Mouse (Mus musculus) CD4-positive helper T cell, adult 2 months (primary cell): Measurements from ENCODE around the gene Oas1a.
"Not testable (repeated sequence)": the region's sequence is repeated elsewhere in the genome, so short reads cannot be mapped to it uniquely, and the experiment has no call there.

Source experiments
- DNase-seq: peaks from one replicate; pipeline ENCODE4 v3.0.0-alpha.2; 2012; ENCODE audit warnings: low read depth, missing footprints, low spot score

Gene Oas1a

DNA sequence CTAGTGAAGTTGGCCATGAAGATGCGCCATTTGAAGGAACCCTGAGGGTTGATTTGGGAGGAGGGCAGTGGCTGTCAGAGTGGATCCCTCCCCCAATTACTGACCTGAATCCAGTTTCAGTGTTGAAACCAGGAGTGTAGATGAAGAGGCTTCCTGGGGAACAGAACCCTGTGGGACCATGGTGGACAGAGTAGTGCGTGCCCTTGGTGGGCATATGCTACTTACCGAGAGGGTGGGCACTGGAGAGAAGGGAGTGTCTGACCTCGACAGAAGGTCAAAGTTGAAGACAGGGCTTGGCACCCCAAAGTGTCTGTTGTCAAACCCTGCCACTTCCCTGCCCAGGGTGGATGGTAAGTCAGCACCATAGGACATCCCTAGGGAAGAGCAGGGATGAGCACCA, 13.5 kb downstream of the Oas1a start:
- DNase-seq: not testable (repeated sequence)

- no peak for DNase-seq
Observed at GRCm38 (mm10) chr5:120892243-120892660, 15.1 kb downstream of the Oas1a start.

GRCm38 (mm10) chr5:120891566-120892242, 15.6 kb downstream of the Oas1a start:
- DNase-seq: not testable (repeated sequence)

- no peak for DNase-seq
Observed at GRCm38 (mm10) chr5:120890991-120891390, 16.3 kb downstream of the Oas1a start.

DNA sequence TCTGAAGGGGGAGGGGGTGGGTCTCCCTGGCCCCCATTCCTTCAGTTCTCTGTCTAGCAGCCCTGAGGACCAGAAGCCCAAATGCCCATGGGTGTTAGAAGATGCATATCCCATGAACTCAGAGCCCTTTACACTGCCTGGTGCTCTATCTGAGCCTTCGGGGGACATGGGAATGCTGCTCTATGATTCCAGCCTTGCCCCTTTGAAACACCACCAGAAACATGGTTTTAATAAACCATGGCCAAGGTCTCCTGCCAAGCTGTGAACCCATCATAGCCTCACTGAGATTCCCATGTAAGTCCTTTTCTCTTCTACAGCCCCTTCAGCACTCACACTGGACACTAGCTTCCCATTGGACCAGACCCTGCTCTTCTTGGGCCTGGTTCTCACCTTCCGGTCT, 17.3 kb downstream of the Oas1a start:
- no peak for DNase-seq

- DNase-seq: not testable (repeated sequence)
Observed at GRCm38 (mm10) chr5:120888294-120888815, 19.0 kb downstream of the Oas1a start.

DNA sequence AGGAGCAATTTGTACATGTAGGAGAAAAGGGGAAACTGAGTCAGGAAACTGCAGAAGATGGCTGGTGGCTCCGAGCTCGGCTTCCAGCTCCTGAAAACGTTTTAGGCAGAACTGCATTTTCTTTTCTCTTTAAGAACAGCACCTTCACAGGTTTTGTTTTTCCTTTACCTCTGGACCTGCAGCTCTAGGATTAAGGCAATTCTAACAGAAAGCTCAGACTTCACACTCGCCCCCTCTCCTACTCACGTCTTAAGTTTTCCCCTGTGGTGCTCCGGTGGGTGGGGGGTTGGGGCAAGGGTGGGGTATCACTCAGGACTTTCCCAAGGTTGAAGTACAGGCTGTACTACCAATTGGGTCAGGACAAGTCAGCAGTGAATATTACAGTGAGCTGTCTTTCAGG, 19.5 kb downstream of the Oas1a start:
- no peak for DNase-seq

DNA sequence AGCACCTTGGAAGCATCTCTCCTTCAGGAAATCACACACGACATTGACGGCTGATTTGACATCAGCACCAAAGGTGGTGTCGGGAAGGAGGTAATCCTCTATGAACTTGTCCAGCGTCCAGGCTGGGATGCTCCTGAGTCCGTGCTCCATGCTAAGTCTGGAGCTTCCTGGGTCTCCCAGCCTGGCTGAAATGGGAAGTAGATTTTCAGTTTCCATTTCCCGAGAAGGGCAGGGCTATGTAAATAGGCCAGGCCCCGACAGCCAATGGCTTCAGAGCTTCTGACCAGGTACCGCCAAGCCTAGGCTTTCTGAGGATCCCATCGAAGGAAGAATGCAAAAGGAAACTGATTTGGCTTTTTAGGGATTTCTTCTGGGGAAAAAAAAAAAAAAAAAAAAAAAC, 19.9 kb downstream of the Oas1a start, which contains the start of gene Oas1g:
Gene Oas1g, minus strand, starts transcription at position 201 of the 400 bp plus-strand sequence.
- DNase-seq: not testable (repeated sequence)

DNA sequence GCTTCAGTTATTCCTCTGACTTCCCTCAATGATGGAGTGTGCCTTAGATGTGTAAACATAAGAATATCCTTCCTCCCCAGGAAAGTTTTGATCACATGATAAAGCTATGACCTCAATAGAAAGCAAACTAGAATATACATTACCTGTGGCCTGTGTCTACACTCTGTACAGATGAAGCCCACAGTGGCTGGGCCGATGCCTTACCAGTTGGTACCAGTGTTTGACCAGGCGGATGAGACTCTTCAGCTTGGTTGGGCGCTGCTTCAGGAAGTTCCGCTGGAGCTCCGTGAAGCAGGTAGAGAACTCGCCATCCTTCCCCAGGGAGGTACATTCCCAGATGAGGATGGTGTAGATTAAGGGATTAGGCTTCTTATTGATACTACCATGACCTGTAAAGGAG, 25.6 kb downstream of the Oas1a start:
- DNase-seq: not testable (repeated sequence)

DNA sequence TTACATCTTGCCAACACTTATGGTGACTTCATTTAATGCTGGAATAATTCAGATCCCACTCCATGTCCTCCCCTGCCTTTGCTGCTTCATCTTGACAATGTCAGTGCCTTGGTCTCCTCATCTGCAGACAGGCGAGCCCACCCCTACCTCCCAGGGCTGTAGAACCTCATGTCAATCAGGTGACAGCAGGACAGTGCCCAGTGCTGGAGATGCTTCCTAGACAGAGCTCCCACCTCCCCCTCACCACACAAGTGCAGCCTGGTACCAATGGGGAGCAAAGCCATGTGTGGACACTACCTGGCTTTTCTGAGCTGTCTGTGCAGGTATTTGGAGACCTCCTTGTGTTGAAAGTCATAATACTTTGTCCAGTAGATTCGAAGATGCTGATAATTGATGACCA, 28.5 kb downstream of the Oas1a start:
- DNase-seq: not testable (repeated sequence)

- not testable (repeated sequence) for DNase-seq
Observed at GRCm38 (mm10) chr5:120877407-120877806, 29.9 kb downstream of the Oas1a start.

GRCm38 (mm10) chr5:120876839-120877238, 30.5 kb downstream of the Oas1a start:
- DNase-seq: not testable (repeated sequence)

- no peak for DNase-seq
Observed at GRCm38 (mm10) chr5:120871469-120871868, 35.9 kb downstream of the Oas1a start.

GRCm38 (mm10) chr5:120870782-120871181, 36.5 kb downstream of the Oas1a start:
- DNase-seq: no peak

DNA sequence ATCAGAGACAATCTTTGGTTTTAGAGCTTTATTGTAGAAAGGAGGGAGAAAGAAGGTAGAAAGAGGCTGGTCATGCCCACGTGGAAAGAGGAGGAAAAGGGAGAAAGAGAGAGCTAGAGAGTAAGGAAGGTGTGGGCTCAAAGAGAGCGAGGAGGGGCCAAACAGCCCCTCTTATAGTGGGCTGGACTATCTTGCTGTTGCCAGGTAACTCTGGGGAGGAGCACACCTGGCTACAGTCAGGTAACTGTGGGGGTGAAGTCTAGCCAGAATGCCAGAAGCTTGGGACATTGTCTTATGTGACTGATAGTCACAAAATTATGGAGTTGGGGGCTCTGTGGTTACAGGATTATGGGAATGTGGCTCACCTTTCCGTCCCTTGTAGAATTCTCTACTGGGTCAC, 37.2 kb downstream of the Oas1a start:
- no peak for DNase-seq

GRCm38 (mm10) chr5:120869436-120870015, 37.8 kb downstream of the Oas1a start:
- DNase-seq: no peak

DNA sequence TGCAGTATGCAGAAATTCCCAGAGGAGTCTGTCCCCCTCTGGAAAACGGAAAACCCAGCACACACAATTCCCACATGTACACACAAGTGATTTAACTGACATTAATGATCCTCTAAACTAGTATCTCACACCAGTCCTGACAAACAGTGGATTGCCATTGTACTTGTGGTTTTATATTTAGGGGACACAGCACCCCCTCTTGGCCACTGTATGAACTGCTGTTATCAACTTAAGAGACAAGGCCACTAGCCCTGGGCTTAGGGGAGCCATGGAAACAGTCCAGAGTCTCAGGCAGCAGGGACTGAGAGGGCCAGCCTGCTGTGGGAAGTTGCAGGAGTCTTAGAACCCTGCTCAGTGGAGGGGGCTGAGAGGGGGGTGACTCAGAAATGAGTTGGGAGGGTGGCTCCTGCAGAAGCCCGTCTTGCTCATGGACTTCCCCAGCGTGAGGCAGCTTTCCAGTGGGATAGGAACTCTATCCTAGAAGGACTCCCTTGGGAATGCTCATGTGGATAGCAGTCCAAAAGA, 41.9 kb downstream of the Oas1a start:
- DNase-seq: peak; percentile 56

- no peak for DNase-seq
Observed at GRCm38 (mm10) chr5:120861121-120861520, 46.2 kb downstream of the Oas1a start, which contains the start of gene Oas1h. Gene Oas1h, plus strand, starts transcription at chr5:120861421.

- no peak for DNase-seq
Observed at GRCm38 (mm10) chr5:120859241-120859640, 48.1 kb downstream of the Oas1a start.

DNA sequence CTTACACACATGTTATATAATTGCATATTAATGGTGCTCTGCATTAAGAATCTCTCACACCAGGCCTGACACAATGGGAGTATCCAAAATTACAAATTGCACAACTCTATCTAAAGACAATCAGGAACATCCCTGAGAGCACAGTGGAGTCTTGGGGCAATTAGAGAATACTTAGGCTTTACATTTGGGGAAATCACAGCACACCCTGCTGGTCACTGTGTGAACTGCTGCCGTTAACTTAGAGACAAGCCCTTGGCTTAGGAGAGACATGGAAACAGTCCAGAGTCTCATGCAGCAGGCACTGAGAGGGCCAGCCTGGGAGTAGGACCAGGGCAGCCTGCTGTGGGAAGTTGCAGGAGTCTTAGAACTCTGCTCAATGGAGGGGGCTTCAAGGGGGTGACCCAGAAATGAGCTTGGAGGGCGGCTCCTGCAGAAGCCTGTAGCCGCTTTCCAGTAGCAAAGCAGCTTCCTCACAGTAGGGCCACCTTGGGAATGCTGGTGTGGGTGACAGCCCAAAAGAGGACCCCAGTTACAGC, 57.7 kb downstream of the Oas1a start:
- peak; percentile 68 for DNase-seq

GRCm38 (mm10) chr5:120847067-120847466, 60.3 kb downstream of the Oas1a start, which contains the start of gene Oas1f:
Gene Oas1f, plus strand, starts transcription at chr5:120847367.
- DNase-seq: no peak
